Mouse (Mus musculus) gastrocnemius, postnatal 14 days (tissue): ENCODE results near the gene Pde4d. TPM values are rescaled to one million over a fixed set of nuclear protein-coding genes. Genes with fewer than 3 reads are reported as not detected.

Source experiments
- DNase-seq: peaks from one replicate; pipeline ENCODE4 v3.0.0; 2021; ENCODE audit warnings: mixed read lengths
- intact Hi-C: fragments of 180-260 bp; cut with DNase I; formaldehyde crosslinking; loops from one replicate; pipeline ENCODE4 v1.15.1; 2025; ENCODE audit warnings: low total_unique reads
- total RNA-seq, 2 experiments: library from RNA; stranded (reverse); gene quantifications; 2 replicates each; pipeline ENCODE4 v1.2.3; 2021

Gene Pde4d
- total RNA-seq, 2 experiments from 2014 or later, result 91.2 to 126 TPM

DNA sequence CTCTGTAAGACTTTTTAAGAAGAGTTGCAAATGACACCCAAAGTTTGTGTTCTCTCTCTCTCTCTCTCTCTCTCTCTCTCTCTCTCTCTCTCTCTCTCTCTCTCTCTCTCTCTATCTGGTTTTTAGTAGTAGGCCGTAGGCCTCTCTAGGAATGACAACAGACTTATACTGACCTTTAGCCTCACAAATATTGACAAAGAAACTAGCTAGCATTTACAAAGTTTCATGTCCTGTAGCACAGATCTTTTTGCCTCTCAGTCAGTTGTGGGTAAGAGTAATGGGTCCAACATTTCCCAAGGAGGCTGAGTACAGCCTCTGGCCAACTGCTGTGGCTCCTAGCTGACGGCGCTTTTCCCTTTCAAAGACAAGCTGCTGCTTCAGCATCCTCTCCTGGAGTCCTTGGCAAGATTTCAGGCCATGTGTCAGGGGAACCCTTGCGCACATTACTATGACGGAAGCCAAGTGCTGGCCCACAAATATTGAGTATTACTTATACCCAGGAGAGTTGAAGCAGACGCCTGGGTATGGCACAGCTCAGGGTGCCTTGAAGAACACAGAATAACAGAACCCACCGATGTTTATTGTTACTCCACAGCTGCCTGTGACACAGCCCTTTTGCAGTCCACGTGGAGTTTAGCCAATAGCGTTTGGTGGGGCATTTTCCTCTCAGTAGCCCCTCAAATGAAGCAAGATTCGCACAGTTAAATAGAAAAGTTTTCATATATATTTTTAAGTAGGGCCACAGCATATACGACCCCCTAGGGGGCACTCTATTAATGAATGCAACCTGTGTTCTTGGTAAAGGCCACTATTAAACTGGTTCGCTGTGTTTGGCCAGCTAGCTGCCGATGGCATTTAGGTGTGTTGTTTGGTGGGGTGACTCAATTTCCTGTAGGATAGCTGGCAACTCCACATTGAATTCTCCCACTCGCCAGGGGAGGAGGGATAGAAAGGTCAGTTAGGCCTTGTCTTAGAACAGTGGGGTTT lies 1450.0 kb downstream of the Pde4d start:
- peak; percentile 40 for DNase-seq
- intact Hi-C loops, result no loop called here

DNA sequence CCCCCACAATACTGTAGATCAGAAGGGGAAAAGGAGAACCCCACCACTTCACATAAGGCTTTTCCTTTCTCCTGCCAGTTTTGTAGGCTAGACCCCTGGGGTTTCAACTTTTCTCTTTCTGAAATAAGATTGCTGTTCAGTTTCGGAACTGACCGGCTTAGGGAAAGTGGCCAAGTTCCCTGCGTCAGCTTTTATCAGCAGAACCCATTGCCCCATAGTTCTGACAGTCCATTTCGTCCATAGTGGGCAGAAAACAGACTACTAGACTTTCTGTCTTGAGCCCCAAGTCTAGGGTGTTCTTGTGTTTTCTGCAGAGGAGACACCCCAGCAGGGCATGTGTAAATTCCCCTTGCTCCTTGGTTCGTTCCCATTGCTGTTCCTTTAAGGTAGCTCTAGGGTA lies 1452.1 kb downstream of the Pde4d start:
- DNase-seq, result no peak
- intact Hi-C loops, result loop anchor here (2.0 kb wide), 1 partner anchor 79 kb away; no protein-coding TSS in a partner anchor

DNA sequence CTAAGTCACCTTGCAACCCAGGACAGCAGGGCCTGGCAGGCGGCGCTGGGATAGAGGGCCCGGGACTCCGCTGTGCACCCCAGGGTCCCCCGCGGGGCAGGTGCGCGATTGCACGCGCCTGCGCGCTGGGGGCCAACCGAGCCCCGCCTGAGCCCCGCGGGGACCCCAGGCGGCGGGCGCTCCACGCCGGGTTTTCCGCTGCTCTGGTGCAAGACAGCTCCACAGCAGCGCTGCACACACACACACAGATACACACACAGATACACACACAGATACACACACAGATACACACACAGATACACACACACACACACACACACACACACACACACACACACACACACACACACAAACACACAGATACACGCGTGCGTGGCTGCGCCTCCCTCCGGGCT lies 1452.7 kb downstream of the Pde4d start:
- DNase-seq, result peak; percentile 52
- intact Hi-C loops, result loop anchor here (2.0 kb wide), 1 partner anchor 80 kb away; no protein-coding TSS in a partner anchor

DNA sequence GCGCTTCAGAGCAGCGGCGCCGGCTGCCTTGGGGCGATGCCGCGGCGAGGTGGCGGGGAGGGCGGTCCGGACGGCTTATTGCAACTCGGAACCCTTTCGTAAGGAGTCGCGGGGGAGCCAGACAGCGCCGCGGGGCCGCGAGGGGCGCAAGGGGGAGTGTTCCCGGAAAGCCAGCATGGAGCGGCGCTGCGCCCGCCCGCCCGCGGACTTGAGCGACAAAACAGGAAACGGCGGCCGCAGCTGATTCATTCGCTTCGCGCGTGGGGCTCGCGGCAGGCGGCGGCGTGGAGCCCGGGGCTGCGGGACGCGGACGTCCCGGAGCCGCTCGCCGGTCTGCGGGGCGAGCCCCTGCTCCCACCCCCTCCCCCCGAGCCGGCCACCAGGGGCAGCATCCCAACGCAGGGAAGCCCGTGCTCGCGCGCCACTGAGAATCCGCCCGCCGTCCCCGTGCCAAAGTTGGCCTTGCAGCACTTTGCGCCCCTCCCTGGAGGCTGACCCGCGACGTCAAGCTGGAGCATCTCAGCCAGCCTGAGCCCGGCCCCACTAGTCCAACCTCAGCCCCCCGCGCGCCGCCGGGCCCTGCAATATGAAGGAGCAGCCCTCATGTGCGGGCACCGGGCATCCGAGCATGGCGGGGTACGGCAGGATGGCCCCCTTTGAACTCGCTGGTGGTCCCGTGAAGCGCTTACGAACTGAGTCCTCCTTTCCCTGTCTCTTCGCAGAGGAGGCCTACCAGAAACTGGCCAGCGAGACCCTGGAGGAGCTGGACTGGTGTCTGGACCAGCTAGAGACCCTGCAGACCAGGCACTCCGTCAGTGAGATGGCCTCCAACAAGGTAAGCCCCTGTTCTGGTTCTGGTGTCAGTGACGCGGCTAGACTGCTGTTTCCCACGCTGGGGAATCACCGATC lies 1453.4 kb downstream of the Pde4d start:
- intact Hi-C loops, result loop anchor here (2.0 kb wide), 1 partner anchor 80 kb away; no protein-coding TSS in a partner anchor
- peak; percentile 84 for DNase-seq

DNA sequence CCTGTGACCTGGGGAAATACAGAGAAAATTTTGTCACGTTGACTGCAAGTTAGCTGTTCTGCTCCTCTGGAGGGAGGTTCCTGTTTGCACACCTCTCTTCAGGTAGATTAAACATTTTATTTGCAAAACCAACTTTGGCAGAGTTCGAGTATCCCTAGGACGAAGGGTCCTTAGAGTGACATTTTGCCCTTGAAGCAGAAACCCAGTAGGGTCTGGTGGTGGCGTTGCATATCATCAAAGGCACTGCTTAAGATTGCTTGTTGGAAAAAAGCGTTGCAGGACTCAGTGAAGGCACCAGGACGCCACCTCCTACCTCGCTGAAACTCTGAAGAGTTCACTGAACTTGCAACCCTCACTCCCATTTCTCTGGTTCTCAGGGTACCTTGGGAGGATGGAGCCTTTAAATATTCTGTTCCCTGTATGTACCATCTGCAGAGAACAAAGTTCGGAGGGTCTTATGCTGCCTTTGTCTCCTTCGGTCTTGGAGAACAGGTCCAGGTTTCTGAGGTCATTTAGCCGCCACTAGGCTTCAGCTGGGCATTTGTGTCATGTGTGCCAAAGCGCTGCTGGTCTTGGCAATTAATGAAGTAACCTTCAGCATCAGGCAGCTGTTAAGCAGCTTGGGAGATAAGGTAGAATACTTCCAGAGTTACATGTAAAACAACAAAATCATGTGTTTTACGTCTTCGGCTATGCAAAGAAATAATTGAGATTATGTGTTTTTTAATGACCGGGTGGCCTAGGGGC lies 1454.2 kb downstream of the Pde4d start:
- intact Hi-C loops, result loop anchor here (2.0 kb wide), 1 partner anchor 81 kb away; no protein-coding TSS in a partner anchor

DNA sequence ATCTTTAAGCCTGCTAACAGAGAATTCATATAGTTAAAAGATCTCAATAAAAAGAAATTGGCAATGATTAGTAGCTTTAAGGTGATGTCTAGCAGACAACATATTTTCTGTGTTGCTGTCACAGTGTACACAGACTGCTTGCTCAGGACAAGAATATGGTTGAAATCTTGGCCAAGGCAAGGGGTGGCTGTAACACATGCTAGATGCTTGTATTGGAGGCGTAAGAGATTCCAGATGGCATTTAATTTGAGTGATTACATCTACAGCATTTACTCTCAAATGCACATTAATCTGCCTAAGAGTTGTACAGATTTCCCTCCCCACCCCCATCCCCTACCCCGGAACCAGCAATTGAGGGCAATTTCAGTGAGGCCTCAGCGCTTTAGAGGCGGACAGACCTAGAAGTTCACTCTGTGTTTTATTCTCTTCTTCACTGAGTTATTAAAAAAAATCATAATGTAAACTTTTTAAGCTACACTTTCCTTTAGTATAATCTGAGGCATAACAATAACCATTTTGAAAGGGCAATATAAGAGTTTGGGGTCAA lies 1456.7 kb downstream of the Pde4d start:
- intact Hi-C loops, result loop anchor here (5.0 kb wide), 1 partner anchor 129 kb away; no protein-coding TSS in a partner anchor
- no peak for DNase-seq

More for the DNA sequence above, 1454.2 kb downstream of the Pde4d start:
- DNase-seq, result no peak

DNA sequence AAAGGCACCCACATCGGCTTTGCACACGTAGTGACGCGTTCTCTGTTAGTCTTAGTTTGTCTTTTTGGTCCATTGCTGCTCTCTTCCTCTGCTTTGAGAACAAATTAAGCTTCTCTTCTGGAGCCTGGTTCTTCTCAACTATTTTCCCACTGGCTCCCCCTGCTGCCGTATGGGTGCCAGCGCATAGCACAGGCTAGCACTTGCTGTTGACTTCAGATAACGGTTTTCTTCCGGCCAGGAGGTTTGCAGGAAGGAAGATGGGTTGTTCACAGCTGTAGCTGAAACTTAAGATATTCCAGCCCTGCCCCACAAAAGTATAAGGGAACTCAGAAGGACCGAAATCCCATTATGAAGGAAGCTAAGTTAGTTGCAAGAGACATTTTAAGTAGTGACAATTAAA lies 1457.9 kb downstream of the Pde4d start:
- peak; percentile 67 for DNase-seq
- intact Hi-C loops, result loop anchor here (5.0 kb wide), 1 partner anchor 130 kb away; no protein-coding TSS in a partner anchor

DNA sequence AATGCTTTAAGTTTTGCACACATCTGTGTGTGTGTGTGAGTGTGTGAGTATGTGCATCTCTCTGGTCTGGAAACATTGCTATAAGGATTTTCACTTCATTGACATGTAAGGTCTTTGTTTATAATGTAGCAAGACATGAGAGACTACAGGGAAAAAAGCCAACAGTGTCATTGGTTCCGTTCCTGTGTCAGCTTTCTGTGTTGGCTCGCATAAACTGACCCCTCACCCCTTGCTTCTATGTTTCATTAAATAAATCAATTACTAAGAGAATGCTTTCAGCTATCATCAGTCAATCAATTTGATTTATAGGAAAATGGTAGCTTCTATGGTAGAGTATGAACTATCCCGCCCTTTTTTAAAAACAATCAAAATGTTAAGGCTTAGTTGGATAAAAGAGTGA lies 1458.6 kb downstream of the Pde4d start:
- intact Hi-C loops, result loop anchor here (5.0 kb wide), 1 partner anchor 131 kb away; no protein-coding TSS in a partner anchor
- no peak for DNase-seq

DNA sequence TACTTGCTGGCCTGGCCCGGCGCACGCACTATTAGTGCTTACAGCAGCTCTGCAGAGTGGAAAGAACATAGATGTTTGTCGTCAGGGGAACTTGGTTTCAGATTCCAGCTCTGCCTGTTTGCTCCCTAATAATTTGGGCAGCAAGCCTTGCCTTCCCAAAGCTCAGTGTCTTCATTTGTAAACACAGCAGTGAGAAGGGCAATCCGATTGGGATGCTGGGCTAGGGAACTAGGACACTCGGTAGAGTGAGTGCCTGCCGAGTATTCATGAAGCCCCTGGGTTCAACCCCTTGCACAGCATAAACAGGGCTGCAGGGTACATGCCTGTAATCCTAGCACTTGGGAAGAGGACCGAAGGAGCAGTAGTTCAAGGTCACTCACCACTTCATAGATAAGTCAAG lies 1459.4 kb downstream of the Pde4d start:
- intact Hi-C loops, result loop anchor here (5.0 kb wide), 1 partner anchor 132 kb away; no protein-coding TSS in a partner anchor
- DNase-seq, result no peak

DNA sequence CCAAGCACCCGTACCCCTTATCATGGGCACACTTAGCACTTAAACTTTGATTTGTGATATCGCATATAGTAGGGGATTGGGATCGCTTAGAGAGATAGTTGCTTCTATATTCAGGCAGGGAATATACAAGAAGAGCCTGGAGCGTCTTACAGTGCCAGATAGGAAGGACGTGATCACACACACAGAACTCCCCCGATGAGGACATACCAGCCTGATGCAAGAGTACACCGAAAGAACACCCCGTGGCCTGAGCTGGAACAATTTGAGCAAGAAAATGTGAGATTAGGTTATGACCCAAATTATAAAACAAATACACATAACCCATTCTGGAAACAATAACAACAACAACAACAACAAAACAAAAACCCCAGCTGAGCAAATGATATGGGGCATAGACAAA lies 1461.2 kb downstream of the Pde4d start:
- no peak for DNase-seq
- intact Hi-C loops, result no loop called here

DNA sequence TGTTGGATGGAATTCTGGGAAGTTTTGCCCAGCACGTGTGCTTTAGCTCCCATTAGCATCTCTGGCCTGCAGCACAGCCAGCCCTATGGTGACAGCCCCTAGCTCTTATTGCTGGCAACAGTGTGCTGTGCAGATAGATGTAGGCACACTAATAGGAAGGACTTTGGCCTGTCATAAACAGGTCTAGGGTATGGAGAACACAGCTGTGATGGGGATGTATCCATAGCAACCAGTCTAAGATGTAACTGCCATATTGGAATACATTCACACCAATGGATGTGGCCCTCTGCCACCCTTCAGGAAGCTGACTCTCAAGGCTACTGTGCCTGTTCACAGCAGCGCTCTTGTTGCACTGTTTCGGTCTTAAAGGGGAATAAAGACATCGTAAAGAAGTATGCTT lies 1462.9 kb downstream of the Pde4d start:
- intact Hi-C loops, result no loop called here
- DNase-seq, result no peak

DNA sequence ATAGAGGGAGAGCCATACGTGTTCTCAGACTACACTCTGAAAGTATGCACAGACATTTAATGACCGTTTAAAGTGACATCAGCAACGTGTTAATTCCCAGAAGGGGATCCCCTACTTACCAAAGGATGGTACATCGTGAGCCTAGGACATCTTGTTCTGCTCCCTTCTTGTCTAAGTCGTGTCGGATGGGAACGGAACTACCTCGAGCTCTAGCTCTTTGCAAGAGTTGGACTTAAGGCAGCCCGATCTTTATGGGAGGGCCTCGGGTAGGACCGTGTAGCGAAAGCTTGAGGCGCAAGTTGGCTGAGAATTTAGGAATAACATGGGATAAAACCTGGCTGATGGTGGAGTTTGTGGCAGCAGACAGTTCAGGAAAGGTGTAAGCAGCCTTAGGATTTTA lies 1464.5 kb downstream of the Pde4d start:
- no peak for DNase-seq
- intact Hi-C loops, result no loop called here

DNA sequence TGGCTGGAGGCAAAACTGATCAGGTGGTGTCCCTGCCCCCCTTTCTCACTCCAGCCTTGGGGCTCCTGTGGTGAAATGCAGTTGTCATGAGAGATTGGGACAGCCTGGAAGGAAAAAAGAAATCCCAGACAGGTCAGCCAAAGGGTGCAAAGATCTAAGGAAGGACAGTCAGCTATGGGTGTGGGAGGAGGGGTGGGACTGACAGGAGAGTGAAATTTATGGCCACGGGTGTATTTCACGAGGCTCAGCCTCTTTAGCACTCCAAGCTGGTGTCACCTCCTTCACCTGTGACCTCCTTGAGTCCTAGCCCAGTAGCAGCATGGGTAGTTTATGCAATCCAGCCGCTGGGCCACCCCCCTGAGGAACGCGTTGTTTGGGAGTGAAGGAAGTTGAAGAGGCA lies 1465.1 kb downstream of the Pde4d start:
- intact Hi-C loops, result no loop called here
- DNase-seq, result peak; percentile 56

DNA sequence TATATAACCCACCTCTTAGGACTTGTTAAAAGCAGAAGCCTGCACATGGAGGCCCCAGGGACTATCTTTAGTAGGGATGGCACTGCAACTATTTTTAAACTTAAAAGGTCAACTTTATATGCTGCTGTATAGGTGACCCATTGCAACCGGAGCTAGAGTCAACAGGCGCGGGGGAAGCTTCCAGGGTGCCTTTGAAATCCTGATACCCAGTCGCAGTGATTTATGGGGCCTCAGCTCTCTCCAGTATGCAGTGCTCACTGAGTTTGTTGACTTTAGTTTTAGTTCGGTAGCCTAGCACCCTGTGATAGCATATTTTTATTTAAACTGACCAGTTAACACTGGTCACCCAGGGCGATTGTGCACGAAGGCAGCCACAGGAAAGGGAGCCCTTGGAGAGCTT lies 1465.8 kb downstream of the Pde4d start:
- intact Hi-C loops, result no loop called here
- DNase-seq, result peak; percentile 24

DNA sequence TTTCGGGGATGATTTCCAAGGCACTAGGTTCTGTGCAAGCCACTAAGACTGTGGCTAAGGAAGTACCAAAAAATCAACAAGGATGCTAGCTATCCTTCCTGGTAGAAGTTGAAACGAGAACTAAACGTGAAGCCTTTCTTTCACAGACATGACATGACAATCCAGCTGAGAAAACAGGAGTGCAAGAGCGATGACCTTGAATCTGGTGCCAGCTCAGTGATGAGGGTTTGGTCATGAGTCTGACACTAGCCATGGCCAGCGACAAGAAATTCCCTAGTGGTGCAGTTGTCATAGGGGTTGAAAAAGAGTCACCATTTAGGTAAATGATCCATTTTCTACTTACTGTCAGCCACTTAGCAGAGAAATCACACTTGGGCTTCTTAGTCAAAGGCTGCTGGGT lies 1466.2 kb downstream of the Pde4d start:
- DNase-seq, result peak; percentile 20

DNA sequence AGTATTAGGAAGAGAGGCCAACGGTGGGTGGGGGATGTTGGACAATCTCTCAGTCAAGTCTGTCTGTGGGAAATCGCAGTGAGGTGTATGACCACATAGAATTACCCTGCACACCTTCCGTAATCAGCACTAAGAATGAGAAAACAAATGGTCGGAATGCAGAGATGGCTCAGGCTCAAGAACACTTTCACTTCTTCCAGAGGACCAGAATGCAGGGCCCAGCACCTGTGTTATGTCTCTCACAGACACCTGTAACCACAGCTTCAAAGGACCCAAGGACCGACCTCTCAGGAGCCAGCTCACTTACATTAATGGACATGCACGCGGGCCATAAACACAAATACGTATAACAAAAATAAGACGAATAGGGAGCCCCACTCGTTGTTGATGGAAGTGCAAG lies 1467.8 kb downstream of the Pde4d start:
- DNase-seq, result no peak
- intact Hi-C loops, result no loop called here

More for the DNA sequence above, 1466.2 kb downstream of the Pde4d start:
- intact Hi-C loops, result no loop called here

DNA sequence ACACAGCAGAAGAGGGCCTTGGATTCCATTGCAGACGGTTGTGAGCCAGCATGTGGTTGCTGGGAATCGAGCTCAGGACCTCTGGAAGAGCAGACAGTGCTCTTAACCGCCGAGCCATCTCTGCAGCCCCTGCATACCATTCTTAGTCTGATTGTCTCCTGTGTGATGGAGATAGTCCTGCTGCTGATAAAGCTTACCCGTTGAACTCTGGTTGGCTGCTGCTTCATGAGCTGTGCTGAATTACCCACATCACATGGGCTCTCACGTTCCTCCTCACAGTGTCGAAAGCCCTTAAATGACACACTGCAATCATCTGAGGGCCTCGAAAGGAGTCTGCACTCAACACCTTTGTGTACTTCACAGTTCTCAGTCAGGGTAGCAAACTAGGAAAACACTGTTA lies 1468.9 kb downstream of the Pde4d start:
- no peak for DNase-seq

DNA sequence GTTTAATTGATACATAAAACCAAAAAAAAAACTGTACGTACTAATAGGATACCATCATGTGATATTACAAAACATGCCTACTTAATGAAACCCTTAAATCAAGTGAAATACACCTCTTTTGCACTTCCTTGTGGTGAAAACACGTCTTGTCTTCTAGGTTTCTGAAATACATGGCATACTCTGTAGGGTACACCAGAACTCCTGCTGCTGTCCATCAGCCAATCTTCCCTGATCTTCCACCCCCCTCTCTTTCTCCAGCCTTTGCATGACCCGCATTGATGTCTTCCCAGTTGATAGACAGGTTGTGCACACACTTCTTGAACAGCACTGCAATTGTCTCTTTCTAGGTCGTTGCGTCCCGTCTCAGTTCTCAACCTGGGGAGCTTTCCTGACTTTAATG lies 1470.5 kb downstream of the Pde4d start:
- intact Hi-C loops, result loop anchor here (5.0 kb wide), 2 partner anchors 97 to 117 kb away; no protein-coding TSS in a partner anchor
- DNase-seq, result no peak

More for the DNA sequence above, 1468.9 kb downstream of the Pde4d start:
- intact Hi-C loops, result no loop called here
